Mouse (Mus musculus) heart, postnatal 10 days (tissue): ENCODE data around the gene Cplane1. TPM values are rescaled to one million over a fixed set of nuclear protein-coding genes. Genes with fewer than 3 reads are reported as not detected.
A peak's percentile ranks its signal among the peaks of the same experiment; 100 is the strongest.

Experiments
- DNase-seq, 2 experiments: peaks; one replicate each; pipeline ENCODE4 v3.0.0; 2021
- intact Hi-C: fragments of 180-260 bp; cut with DNase I; formaldehyde crosslinking; loops from one replicate; pipeline ENCODE4 v1.15.1; 2025
- total RNA-seq, 2 experiments: library from RNA; stranded (reverse); gene quantifications; 2 replicates each; pipeline ENCODE4 v1.2.3; 2021

Cplane1 gene
- total RNA-seq, 2 experiments from 2014 or later, result 7.3 to 7.5 TPM

DNA sequence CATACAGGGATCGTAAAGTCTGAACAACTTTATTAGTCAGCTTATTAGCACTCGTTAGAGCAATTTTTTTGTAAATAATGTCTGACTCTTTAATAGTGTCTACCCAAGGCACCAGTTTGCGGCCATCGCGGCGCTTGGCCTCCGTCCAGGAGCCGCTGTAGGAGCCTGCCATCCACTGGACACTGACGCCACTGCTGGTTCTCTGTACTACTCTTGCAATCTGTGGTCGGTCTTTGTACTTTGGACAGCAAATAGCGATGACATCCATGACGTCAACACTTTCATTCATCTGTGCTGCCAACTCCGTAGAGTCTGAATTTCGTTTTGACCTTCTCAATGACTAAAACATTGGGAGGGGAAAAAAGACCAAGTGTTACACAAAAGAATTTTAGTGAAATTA lies 122.3 kb downstream of the Cplane1 start:
- peak in 1 of 2 experiments; percentile 25 for DNase-seq
- intact Hi-C loops, result no loop called here

GRCm38 (mm10) chr15:8294150-8294549 lies 125.2 kb downstream of the Cplane1 start:
- no peak for DNase-seq
- intact Hi-C loops, result no loop called here

DNA sequence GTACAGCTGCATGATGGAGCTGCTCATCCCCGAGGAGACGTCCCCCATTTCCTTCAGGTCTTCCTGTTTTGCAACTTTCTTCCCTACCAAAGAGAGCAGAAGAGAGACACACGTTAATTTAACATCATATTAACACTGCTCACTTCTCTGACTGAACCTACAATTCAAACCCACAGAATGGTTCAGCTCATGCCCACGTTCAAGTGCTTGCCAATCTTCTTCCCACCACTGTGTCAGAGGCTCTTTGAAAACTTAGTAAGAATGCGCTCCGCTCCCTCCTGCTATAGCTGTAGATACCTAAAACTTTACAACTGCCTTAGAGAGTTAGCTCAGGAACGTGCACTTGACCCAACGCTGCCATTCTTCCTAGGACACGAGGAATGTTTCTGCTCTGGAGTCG lies 134.0 kb downstream of the Cplane1 start:
- no peak for DNase-seq
- intact Hi-C loops, result no loop called here

- intact Hi-C loops, result no loop called here
- no peak for DNase-seq
These were observed 136.6 kb downstream of the Cplane1 start for GRCm38 (mm10) chr15:8305474-8305873.

DNA sequence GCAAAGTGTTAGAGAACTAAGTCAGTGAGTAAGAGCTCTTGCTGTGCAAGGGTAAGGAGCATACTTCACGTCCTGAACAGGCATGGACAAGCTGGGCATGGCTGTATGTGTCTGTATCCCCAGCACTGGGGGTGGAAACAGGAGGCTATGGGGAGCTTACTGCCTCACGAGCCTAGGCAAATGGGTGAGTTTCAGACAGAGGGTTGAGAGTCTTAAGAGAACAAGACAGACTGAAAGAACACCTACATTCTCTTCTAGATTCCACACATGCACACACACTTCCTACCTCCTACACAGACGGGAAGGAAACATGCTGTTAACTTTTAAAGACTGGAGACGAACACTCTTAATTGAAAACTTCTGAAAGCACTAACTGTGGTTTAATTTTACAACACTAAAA lies 148.5 kb downstream of the Cplane1 start:
- intact Hi-C loops, result no loop called here
- no peak for DNase-seq

DNA sequence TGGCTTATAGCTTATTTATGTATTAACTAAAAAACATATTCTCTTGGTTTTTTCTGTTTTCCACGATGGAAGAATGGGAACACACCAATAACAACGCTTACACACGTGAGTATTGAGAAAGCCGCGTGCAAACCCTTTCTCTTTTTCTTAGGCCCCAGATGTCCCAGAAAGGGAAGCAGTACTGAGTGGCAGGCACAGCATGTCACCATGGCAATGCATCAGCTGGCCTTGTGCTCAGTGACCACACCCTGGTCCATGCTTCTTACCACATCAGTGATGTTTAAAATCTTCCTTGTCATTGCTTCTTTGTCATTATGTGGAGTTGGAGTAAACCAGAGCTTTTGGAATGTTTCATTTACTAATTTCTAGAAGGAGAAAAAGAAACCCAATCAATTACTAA lies 150.3 kb downstream of the Cplane1 start:
- intact Hi-C loops, result no loop called here
- no peak for DNase-seq

Other genes starting within 250 kb of the Cplane1 start
- 10 to 100 TPM; 22.3 to 22.7 TPM for gene Wdr70, start 69.9 kb upstream of the Cplane1 start, total RNA-seq
- 10 to 100 TPM; 15.9 to 19.7 TPM for gene Nup155, start 59.8 kb upstream of the Cplane1 start, total RNA-seq